In the genomic region with DNA sequence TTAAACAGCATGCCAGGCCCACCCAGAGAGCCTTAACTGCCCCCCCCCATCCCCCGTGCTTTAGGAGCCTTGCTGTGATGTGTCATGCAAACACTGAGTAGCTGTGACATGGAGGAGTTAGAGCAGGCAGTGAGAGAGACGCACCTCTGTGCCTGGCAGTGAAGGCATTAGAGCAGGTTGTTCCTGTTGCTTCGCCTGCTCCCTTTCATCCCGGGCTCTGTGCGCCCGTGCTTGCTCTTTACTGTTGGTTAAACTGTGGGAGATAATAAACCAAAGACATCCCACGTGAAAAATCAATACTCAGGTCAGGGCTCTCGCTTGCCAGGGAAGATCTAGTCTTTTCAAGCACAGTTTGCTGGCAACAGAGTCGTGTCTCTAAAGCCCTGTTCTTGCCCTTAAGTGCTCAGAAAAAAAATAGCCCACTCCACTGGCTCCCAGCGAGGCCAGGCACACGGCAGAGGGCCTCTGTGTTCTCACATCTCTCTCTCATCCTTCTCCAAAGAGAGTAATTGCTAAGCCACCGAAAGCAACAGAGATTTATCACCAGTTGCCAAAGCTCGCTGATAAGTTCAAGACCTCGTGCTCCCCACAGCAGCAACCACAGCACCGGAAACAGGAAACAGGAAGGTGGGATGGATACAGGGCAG, we compare ENCODE assay signal across 20 mouse cellular contexts.
DNase-seq lines count a peak whose midpoint lies in the region; ATAC-seq and TF ChIP-seq lines count a peak whose summit lies in the region.
"Had no signal": no experiment of that assay in that cellular context is flagged by ENCODE, and none has a peak within 500 bp of the region (broad histone marks: within the 10 kb centered on the region; RNA-seq: fewer than 3 reads in every experiment).

No protein-coding gene starts in this region.

- no peaks in the 10 kb centered on the region for H3K36me3 ChIP-seq in heart, embryonic 11.5 days (ENCODE audit: control insufficient read depth, insufficient read depth, low read length)
- no peaks in the 10 kb centered on the region for H3K36me3 ChIP-seq in midbrain, embryonic 15.5 days (replicated peaks)
- no peaks in the 10 kb centered on the region for H3K36me3 ChIP-seq in midbrain, embryonic 10.5 days
- H3K36me3 ChIP-seq in kidney, embryonic 16.5 days (ENCODE audit: insufficient read depth, low read length): no peaks in the 10 kb centered on the region
- H3K36me3 ChIP-seq: forebrain, embryonic 12.5 days; heart, embryonic 15.5 days; liver, embryonic 13.5 days had no signal

- ATAC-seq in heart, embryonic 11.5 days (replicated peaks; ENCODE audit: insufficient number of reproducible peaks, low FRiP score, low TSS enrichment): no peak
- 0 out of 2 replicates have a peak, but pooled peaks have one; percentile 52 for ATAC-seq in midbrain, embryonic 15.5 days (replicated peaks)
- ATAC-seq in kidney, embryonic 16.5 days (ENCODE audit: low FRiP score, low TSS enrichment): no peak
- ATAC-seq: hindbrain, embryonic 16.5 days; Patski had no signal

- no peaks in the 10 kb centered on the region for H3K27me3 ChIP-seq in heart, embryonic 11.5 days (ENCODE audit: control insufficient read depth, insufficient read depth, low read length)
- H3K27me3 ChIP-seq in midbrain, embryonic 15.5 days (replicated peaks): no peaks in the 10 kb centered on the region
- no peaks in the 10 kb centered on the region for H3K27me3 ChIP-seq in midbrain, embryonic 10.5 days (ENCODE audit: low read depth, poor library complexity, severe bottlenecking)
- no peaks in the 10 kb centered on the region for H3K27me3 ChIP-seq in kidney, embryonic 16.5 days (ENCODE audit: insufficient read depth, low read length)
- H3K27me3 ChIP-seq: forebrain, embryonic 12.5 days; heart, embryonic 15.5 days; liver, embryonic 13.5 days; Patski had no signal

- H3K4me2 ChIP-seq in heart, embryonic 11.5 days: no peak overlapping the region
- no peak overlapping the region for H3K4me2 ChIP-seq in midbrain, embryonic 15.5 days
- H3K4me2 ChIP-seq in kidney, embryonic 16.5 days (replicated peaks; ENCODE audit: low read depth, low read length): no peak overlapping the region; the same call in 1 of the 2 replicates
- H3K4me2 ChIP-seq: forebrain, embryonic 12.5 days; heart, embryonic 15.5 days; liver, embryonic 13.5 days; lung, embryonic 14.5 days had no signal

- no peaks in the 10 kb centered on the region for H3K9me3 ChIP-seq in heart, embryonic 11.5 days (replicated peaks; ENCODE audit: control insufficient read depth, low read length)
- no peaks in the 10 kb centered on the region for H3K9me3 ChIP-seq in midbrain, embryonic 15.5 days
- H3K9me3 ChIP-seq in midbrain, embryonic 10.5 days (replicated peaks): no peaks in the 10 kb centered on the region
- H3K9me3 ChIP-seq in kidney, embryonic 16.5 days (ENCODE audit: low read length): no peaks in the 10 kb centered on the region
- H3K9me3 ChIP-seq: forebrain, embryonic 12.5 days; heart, embryonic 15.5 days; liver, embryonic 13.5 days had no signal

- H3K4me1 ChIP-seq in heart, embryonic 11.5 days (ENCODE audit: control insufficient read depth, insufficient read depth, low read length): peaks cover 7% of the 10 kb centered on the region
- no peaks in the 10 kb centered on the region for H3K4me1 ChIP-seq in midbrain, embryonic 15.5 days
- H3K4me1 ChIP-seq in midbrain, embryonic 10.5 days: peaks cover 13% of the 10 kb centered on the region
- 0 out of 2 replicates have a peak, but pooled peaks cover 4% of the 10 kb centered on the region for H3K4me1 ChIP-seq in kidney, embryonic 16.5 days (ENCODE audit: insufficient read depth, low read length)
- H3K4me1 ChIP-seq: forebrain, embryonic 12.5 days; heart, embryonic 15.5 days; liver, embryonic 13.5 days had no signal

- TF ChIP-seq POLR2A in brain, embryonic 14.5 days (IDR thresholded peaks at IDR 0.05; ENCODE audit: borderline replicate concordance, extremely low read depth, insufficient read depth, insufficient read length, poor library complexity, severe bottlenecking): no peak

- no peak overlapping the region for H3K4me3 ChIP-seq in heart, embryonic 11.5 days (ENCODE audit: low read depth, low read length)
- H3K4me3 ChIP-seq in midbrain, embryonic 15.5 days: no peak overlapping the region
- H3K4me3 ChIP-seq in midbrain, embryonic 10.5 days: no peak overlapping the region
- H3K4me3 ChIP-seq in kidney, embryonic 16.5 days (ENCODE audit: low read length): no peak overlapping the region
- H3K4me3 ChIP-seq: forebrain, embryonic 12.5 days; heart, embryonic 15.5 days; left cerebral cortex, adult 2 months; liver, embryonic 13.5 days had no signal

- TF ChIP-seq CTCF in brain, embryonic 14.5 days (IDR thresholded peaks at IDR 0.05; ENCODE audit: borderline replicate concordance, extremely low read depth, insufficient read depth, insufficient read length): no peak

- peak; percentile 62 for DNase-seq in heart, adult 11 months
- no peak for DNase-seq in midbrain, embryonic 10.5 days (ENCODE audit: low spot score)
- DNase-seq in brain, embryonic 14.5 days (ENCODE audit: low read depth): peak; percentile 71
- peak; percentile 35 for DNase-seq in naive thymus-derived CD4-positive, alpha-beta T cell, adult 2 months (ENCODE audit: low read depth)
- DNase-seq: adrenal gland, adult 8-10 months; cerebellum, adult 9-11 months; heart, adult 18-20 months; kidney, adult 8-10 months; kidney, postnatal 25 days; liver, embryonic 13.5 days; lung, embryonic 14.5 days; lung, postnatal 36 days had no signal

- no peak overlapping the region for H3K9ac ChIP-seq in heart, embryonic 11.5 days (ENCODE audit: low read depth, low read length)
- H3K9ac ChIP-seq in midbrain, embryonic 15.5 days: no peak overlapping the region
- no peak overlapping the region for H3K9ac ChIP-seq in kidney, embryonic 16.5 days (replicated peaks; ENCODE audit: low read length)
- H3K9ac ChIP-seq: forebrain, embryonic 12.5 days; heart, embryonic 15.5 days; liver, embryonic 13.5 days; lung, embryonic 14.5 days had no signal

- no peak overlapping the region for H3K27ac ChIP-seq in heart, embryonic 11.5 days (ENCODE audit: low read depth, low read length)
- no peak overlapping the region for H3K27ac ChIP-seq in midbrain, embryonic 15.5 days
- H3K27ac ChIP-seq in midbrain, embryonic 10.5 days (replicated peaks): no peak overlapping the region
- H3K27ac ChIP-seq in kidney, embryonic 16.5 days (ENCODE audit: low read length): no peak overlapping the region
- H3K27ac ChIP-seq: forebrain, embryonic 12.5 days; heart, embryonic 15.5 days; left cerebral cortex, adult 2 months; liver, embryonic 13.5 days had no signal

- 23% methylated on average over 15 of the region's 15 CpGs for WGBS in heart, embryonic 11.5 days (ENCODE audit: insufficient replicate concordance)
- WGBS in midbrain, embryonic 15.5 days: 48% methylated on average over 15 of the region's 15 CpGs
- WGBS in midbrain, embryonic 10.5 days: 66% methylated on average over 15 of the region's 15 CpGs
- 12% methylated on average over 15 of the region's 15 CpGs for WGBS in kidney, embryonic 16.5 days
